Mouse (Mus musculus) adrenal gland (tissue): ENCODE results near the gene Myl3.

Experiments
- intact Hi-C: fragments of 180-260 bp; cut with DNase I; formaldehyde crosslinking; loops from one replicate; pipeline ENCODE4 v1.15.1; 2025

Myl3 gene

GRCm38 (mm10) chr9:110726867-110727266 is 14.8 kb upstream of the Myl3 start:
- intact Hi-C loops = loop anchor here (5.0 kb wide), 1 partner anchor 50 kb away; no protein-coding TSS in a partner anchor

- intact Hi-C loops = loop anchor here (5.0 kb wide), 1 partner anchor 47 kb away; no protein-coding TSS in a partner anchor
Observed at GRCm38 (mm10) chr9:110729841-110730240, 11.8 kb upstream of the Myl3 start.

GRCm38 (mm10) chr9:110731859-110732258 is 9.8 kb upstream of the Myl3 start:
- intact Hi-C loops = no loop called here

- intact Hi-C loops = no loop called here
Observed at GRCm38 (mm10) chr9:110732623-110733022, 9.0 kb upstream of the Myl3 start.

- intact Hi-C loops = no loop called here
Observed at GRCm38 (mm10) chr9:110733102-110733501, 8.6 kb upstream of the Myl3 start.

- intact Hi-C loops = no loop called here
Observed at GRCm38 (mm10) chr9:110734154-110734553, 7.5 kb upstream of the Myl3 start.

GRCm38 (mm10) chr9:110736362-110736761 is 5.3 kb upstream of the Myl3 start:
- intact Hi-C loops = no loop called here

GRCm38 (mm10) chr9:110738054-110738453 is 3.6 kb upstream of the Myl3 start:
- intact Hi-C loops = no loop called here

- intact Hi-C loops = no loop called here
Observed at GRCm38 (mm10) chr9:110739961-110740360, 1.7 kb upstream of the Myl3 start.

GRCm38 (mm10) chr9:110742295-110742950 is 762 bp downstream of the Myl3 start:
- intact Hi-C loops = no loop called here

- intact Hi-C loops = no loop called here
Observed at GRCm38 (mm10) chr9:110742951-110743455, 1.3 kb downstream of the Myl3 start.

- intact Hi-C loops = no loop called here
Observed at GRCm38 (mm10) chr9:110743456-110744323, 2.0 kb downstream of the Myl3 start.

GRCm38 (mm10) chr9:110745752-110746151 is 4.1 kb downstream of the Myl3 start:
- intact Hi-C loops = no loop called here

GRCm38 (mm10) chr9:110746238-110746637 is 4.6 kb downstream of the Myl3 start:
- intact Hi-C loops = no loop called here

- intact Hi-C loops = no loop called here
Observed at GRCm38 (mm10) chr9:110746961-110747360, 5.3 kb downstream of the Myl3 start, which contains the start of gene Pth1r. Pth1r (minus strand) TSS chr9:110747145.

- intact Hi-C loops = no loop called here
Observed at GRCm38 (mm10) chr9:110748451-110748850, 6.8 kb downstream of the Myl3 start.

- intact Hi-C loops = no loop called here
Observed at GRCm38 (mm10) chr9:110750404-110751187, 8.9 kb downstream of the Myl3 start.

- intact Hi-C loops = no loop called here
Observed at GRCm38 (mm10) chr9:110751412-110751811, 9.8 kb downstream of the Myl3 start.

GRCm38 (mm10) chr9:110752917-110753435 is 11.3 kb downstream of the Myl3 start:
- intact Hi-C loops = no loop called here

- intact Hi-C loops = no loop called here
Observed at GRCm38 (mm10) chr9:110753773-110754172, 12.1 kb downstream of the Myl3 start.

GRCm38 (mm10) chr9:110757816-110758215 is 16.2 kb downstream of the Myl3 start:
- intact Hi-C loops = loop anchor here (5.0 kb wide), 1 partner anchor 41 kb away; no protein-coding TSS in a partner anchor
